Mouse (Mus musculus): ENCODE measurements around the gene Tmem91.

- TF ChIP-seq POLR2A (IDR thresholded peaks at IDR 0.05; ENCODE audit: control insufficient read depth, extremely low read depth, insufficient read depth, low read length, poor library complexity) (no peak), CTCF (IDR thresholded peaks at IDR 0.05; ENCODE audit: borderline replicate concordance, control insufficient read depth, extremely low read depth, insufficient read depth, low read length, poor library complexity) (no peak)
Measured at GRCm38 (mm10) chr7:25620751-25621150, 54.2 kb downstream of the Tmem91 start.
